Mouse (Mus musculus) midbrain, postnatal 0 days (tissue): ENCODE data around the gene Klhl6. TPM values are rescaled to one million over a fixed set of nuclear protein-coding genes. Genes with fewer than 3 reads are reported as not detected.
A peak's percentile ranks its signal among the peaks of the same experiment; 100 is the strongest.

Experiments used
- ATAC-seq: fragments of 200-750 bp; cut with Nextera tagmentation; 2 replicates; pipeline ENCODE4 v1.8.0; 2017; ENCODE audit warnings: moderate number of reproducible peaks, mild to moderate bottlenecking, moderate TSS enrichment, moderate library complexity; ENCODE audit not compliant: low FRiP score
- DNase-seq: peaks from one replicate; pipeline ENCODE4 v3.0.0-alpha.2; 2015; ENCODE audit warnings: low spot score
- H3K27ac ChIP-seq: fragments of 300-500 bp; sonication (generic); 2 replicates; pipeline ENCODE4 v1.5.1; 2014; ENCODE audit warnings: low read depth, mild to moderate bottlenecking, low read length, mixed read lengths
- H3K27me3 ChIP-seq: fragments of 300-500 bp; sonication (generic); 2 replicates; pipeline ENCODE4 v1.6.1; 2014; ENCODE audit warnings: low read length, control low read depth, mixed read lengths; ENCODE audit not compliant: insufficient read depth
- H3K36me3 ChIP-seq: fragments of 300-500 bp; sonication (generic); 2 replicates; pipeline ENCODE4 v1.6.1; 2014; ENCODE audit warnings: low read length, control low read depth, mixed read lengths; ENCODE audit not compliant: insufficient read depth
- H3K4me1 ChIP-seq: fragments of 300-500 bp; sonication (generic); 2 replicates; pipeline ENCODE4 v1.6.1; 2014; ENCODE audit warnings: mild to moderate bottlenecking, control low read depth, antibody characterized with exemption, low read length, mixed read lengths; ENCODE audit not compliant: insufficient read depth
- H3K4me2 ChIP-seq: fragments of 300-500 bp; sonication (generic); 2 replicates; pipeline ENCODE4 v1.6.1; 2014; ENCODE audit warnings: low read depth, mild to moderate bottlenecking, low read length, mixed read lengths; ENCODE audit not compliant: poor library complexity, severe bottlenecking
- H3K4me3 ChIP-seq: fragments of 300-500 bp; sonication (generic); 2 replicates; pipeline ENCODE4 v1.5.1; 2014; ENCODE audit warnings: low read depth, mild to moderate bottlenecking, low read length, moderate library complexity
- H3K9ac ChIP-seq: fragments of 300-500 bp; sonication (generic); replicated peaks from 2 replicates; pipeline ENCODE4 v1.6.1; 2014; ENCODE audit warnings: mild to moderate bottlenecking, low read length, moderate library complexity, mixed read lengths; ENCODE audit not compliant: poor library complexity, severe bottlenecking
- H3K9me3 ChIP-seq: fragments of 300-500 bp; sonication (generic); 2 replicates; pipeline ENCODE4 v1.6.1; 2016; ENCODE audit warnings: low read length, control low read depth
- CTCF ChIP-seq: IDR thresholded peaks from 2 replicates; pipeline ENCODE4 v1.5.1; 2016; ENCODE audit warnings: antibody characterized with exemption, mild to moderate bottlenecking
- WGBS: fragments of 180-500 bp; shearing (Covaris S2); extraction: QIAGEN DNeasy Blood & Tissue Kit; methylation state at CpG from one replicate; pipeline ENCODE4 v1.1.7; 2014; 5-methylcytosine and 5-hydroxymethylcytosine counted together
- polyA plus RNA-seq: library from polyadenylated mRNA; unstranded; fragments of >200 nt; fragmentation: Nextera tagmentation; extraction: Ambion mirVana; gene quantifications from 2 replicates; pipeline ENCODE4 v1.2.1, GENCODE M21; 2015
- total RNA-seq: library from RNA; depleted of rRNA; stranded (reverse); fragments of >200 nt; gene quantifications from 2 replicates; pipeline ENCODE4 v1.2.3, GENCODE M21; 2014; rRNA removed

Gene Klhl6
- total and polyA plus RNA-seq, 2 experiments from 2014 or later = 2.6 TPM

- no peaks in the 10 kb centered on the region for H3K9me3 ChIP-seq
- no peak for TF ChIP-seq CTCF
- H3K27ac ChIP-seq = no peak overlapping the region
- H3K4me3 ChIP-seq = no peak overlapping the region
- H3K36me3 ChIP-seq = no peaks in the 10 kb centered on the region
- no peak for DNase-seq
- no peak for ATAC-seq
- 71% methylated on average over 3 of the region's 3 CpGs for WGBS
- H3K4me2 ChIP-seq = no peak overlapping the region
- no peaks in the 10 kb centered on the region for H3K27me3 ChIP-seq
- H3K9ac ChIP-seq = no peak overlapping the region
- H3K4me1 ChIP-seq = no peaks in the 10 kb centered on the region
Measured at GRCm38 (mm10) chr16:19908291-19908690, 74.5 kb downstream of the Klhl6 start.

DNA sequence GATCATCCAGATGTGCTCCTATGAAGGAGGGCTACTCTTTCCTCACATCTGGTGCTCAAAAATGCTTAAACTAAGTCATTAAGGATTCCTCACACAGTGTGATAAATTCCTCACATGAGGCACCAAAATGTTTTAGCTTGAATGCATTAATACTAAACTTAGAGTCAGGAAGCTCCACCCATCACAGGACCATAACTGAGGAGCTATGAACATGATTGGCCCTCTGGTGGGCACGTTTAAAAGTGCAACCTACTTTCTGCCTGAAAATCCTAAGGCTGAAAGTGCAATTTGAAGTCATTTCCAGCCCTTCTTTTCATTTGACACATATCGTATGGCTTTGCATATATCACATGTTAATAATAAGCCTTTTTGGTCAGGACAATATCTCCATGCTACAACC lies 75.7 kb downstream of the Klhl6 start:
- ATAC-seq (no peak), DNase-seq (peak; percentile 67)
- Histone ChIP-seq H3K4me3 (no peak overlapping the region), H3K4me1 (no peaks in the 10 kb centered on the region), H3K27ac (no peak overlapping the region), H3K4me2 (no peak overlapping the region), H3K9ac (no peak overlapping the region), H3K9me3 (no peaks in the 10 kb centered on the region), H3K27me3 (no peaks in the 10 kb centered on the region), H3K36me3 (no peaks in the 10 kb centered on the region)
- TF ChIP-seq CTCF = peak; percentile 83
- 28% methylated on average over 2 of the region's 2 CpGs for WGBS

DNA sequence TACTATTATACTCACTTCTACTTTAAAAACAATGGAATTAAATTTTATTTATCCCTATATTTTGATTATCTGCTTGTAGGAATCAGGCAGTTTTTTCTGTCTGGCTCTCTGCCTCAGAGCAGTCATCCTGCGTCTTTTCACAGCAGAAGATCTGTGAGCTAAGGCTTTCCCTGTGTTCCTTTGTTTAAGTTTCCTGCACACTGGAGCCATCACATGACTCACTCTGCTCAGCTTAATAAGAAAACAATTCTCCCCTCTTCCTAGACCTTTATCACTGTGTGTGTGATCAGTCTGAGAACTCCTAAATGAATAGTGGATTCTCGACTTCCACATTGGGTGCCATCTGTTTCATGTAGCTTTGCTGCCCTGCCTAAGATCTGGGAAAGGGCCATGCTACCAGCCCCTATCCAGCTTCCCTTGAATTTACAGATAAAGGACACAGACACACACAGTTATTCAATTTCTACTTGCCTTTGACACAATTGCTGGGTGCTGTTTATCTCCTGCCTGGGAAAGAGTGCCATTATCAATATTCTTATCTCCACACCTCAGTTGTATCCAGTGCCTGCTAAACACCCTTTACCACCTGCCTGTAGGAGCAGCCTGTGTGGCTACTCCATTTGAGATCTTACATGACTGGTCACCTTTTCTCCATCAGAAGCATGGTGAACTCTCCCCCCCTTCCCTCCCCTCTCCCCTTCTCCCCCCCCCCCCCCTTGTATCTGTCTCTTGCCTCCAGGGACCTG lies 77.9 kb downstream of the Klhl6 start:
- Histone ChIP-seq H3K27ac (no peak overlapping the region), H3K4me3 (no peak overlapping the region), H3K4me1 (no peaks in the 10 kb centered on the region), H3K9ac (no peak overlapping the region), H3K27me3 (no peaks in the 10 kb centered on the region), H3K36me3 (no peaks in the 10 kb centered on the region), H3K9me3 (no peaks in the 10 kb centered on the region), H3K4me2 (no peak overlapping the region)
- DNase-seq (no peak), ATAC-seq (no peak)
- 35% methylated on average over 2 of the region's 2 CpGs for WGBS
- TF ChIP-seq CTCF = no peak

GRCm38 (mm10) chr16:19903792-19904191 lies 79.0 kb downstream of the Klhl6 start:
- no peak overlapping the region for H3K4me2 ChIP-seq
- H3K4me1 ChIP-seq = no peaks in the 10 kb centered on the region
- 100% methylated on average over 1 of the region's 1 CpGs for WGBS
- no peaks in the 10 kb centered on the region for H3K27me3 ChIP-seq
- ATAC-seq (no peak), DNase-seq (no peak)
- no peak overlapping the region for H3K9ac ChIP-seq
- H3K4me3 ChIP-seq = no peak overlapping the region
- TF ChIP-seq CTCF = no peak
- no peaks in the 10 kb centered on the region for H3K9me3 ChIP-seq
- H3K36me3 ChIP-seq = no peaks in the 10 kb centered on the region
- no peak overlapping the region for H3K27ac ChIP-seq

Other genes starting within 250 kb of the Klhl6 start
- gene B3gnt5, start 222.8 kb downstream of the Klhl6 start, total RNA-seq = 32.9 and 42.6 TPM in 2 replicates
- gene B3gnt5, start 222.8 kb downstream of the Klhl6 start, polyA plus RNA-seq = 23.9 and 27.2 TPM in 2 replicates
- 78.2 and 98.1 TPM in 2 replicates for gene Klhl24, start 114.5 kb upstream of the Klhl6 start, total RNA-seq
- 31.1 and 36.3 TPM in 2 replicates for gene Klhl24, start 114.5 kb upstream of the Klhl6 start, polyA plus RNA-seq
- gene Yeats2, start 158.0 kb upstream of the Klhl6 start, total RNA-seq = 43.0 and 43.2 TPM in 2 replicates
- 9.9 and 11.3 TPM in 2 replicates for gene Yeats2, start 158.0 kb upstream of the Klhl6 start, polyA plus RNA-seq